Comparison of ENCODE assay signal across 9 mouse cellular contexts in the genomic region with DNA sequence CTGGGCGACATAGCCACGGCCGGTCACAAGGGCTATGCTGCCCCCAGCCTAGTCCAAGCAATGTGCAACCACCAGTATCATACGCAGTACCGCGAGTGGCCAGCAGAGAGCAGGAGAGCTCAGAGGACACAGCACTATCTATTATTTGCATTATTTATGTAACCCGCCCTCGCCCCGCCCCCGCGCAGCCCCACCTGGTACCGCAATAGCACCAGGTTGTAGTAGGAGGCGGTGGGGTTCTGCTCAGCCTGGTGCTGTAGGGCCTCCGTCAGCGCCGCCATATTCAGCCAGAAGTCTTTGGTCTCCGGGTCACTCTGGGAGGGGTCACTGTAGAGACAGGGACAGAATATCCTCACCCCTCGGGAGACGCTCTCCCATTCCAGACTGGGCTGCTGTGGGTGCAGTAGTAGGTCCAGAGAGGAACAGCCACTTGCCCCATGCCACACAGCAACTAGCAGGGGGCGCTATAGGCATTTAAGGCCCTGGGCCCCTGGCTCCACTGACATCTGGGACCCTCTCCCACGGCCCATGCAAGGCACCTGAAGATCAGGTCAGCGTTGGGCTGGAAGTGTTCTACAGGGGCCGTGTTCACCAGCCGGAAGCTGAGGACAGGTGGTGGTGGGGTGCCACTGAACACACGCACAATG. TPM values are rescaled to one million over a fixed set of nuclear protein-coding genes. Genes with fewer than 3 reads are reported as not detected.
A peak's percentile ranks its signal among the peaks of the same experiment; 100 is the strongest.
DNase-seq lines count a peak whose midpoint lies in the region; ATAC-seq and TF ChIP-seq lines count a peak whose summit lies in the region.
"Had no signal": no experiment of that assay in that cellular context is flagged by ENCODE, and none has a peak within 500 bp of the region (broad histone marks: within the 10 kb centered on the region; RNA-seq: fewer than 3 reads in every experiment).

No protein-coding gene starts in this region.

- no peak for TF ChIP-seq EP300 in MEL (IDR thresholded peaks at IDR 0.05; ENCODE audit: low read depth in 1 of 2, low read length in 2 of 2)

- TF ChIP-seq RAD21 in MEL (IDR thresholded peaks at IDR 0.05; ENCODE audit: low read depth, low read length): peak; percentile 72

- 12% methylated on average over 25 of the region's 25 CpGs for WGBS in cerebellum, adult 2 months
- 22% methylated on average over 25 of the region's 25 CpGs for WGBS in hindbrain, embryonic 13.5 days

- no peaks in the 10 kb centered on the region for H3K4me1 ChIP-seq in MEL (ENCODE audit: control insufficient read depth in 1 of 2, insufficient read depth in 2 of 2, low read length in 2 of 2)
- peaks cover 8% of the 10 kb centered on the region; the same call in 1 of the 2 replicates for H3K4me1 ChIP-seq in cerebellum, adult 2 months (ENCODE audit: control insufficient read depth, insufficient read depth, low read length)
- peaks cover 5% of the 10 kb centered on the region for H3K4me1 ChIP-seq in hindbrain, embryonic 13.5 days (replicated peaks)

- ATAC-seq in hindbrain, embryonic 13.5 days (ENCODE audit: low FRiP score): peak; percentile 76

- H3K9me3 ChIP-seq in MEL (replicated peaks; ENCODE audit: insufficient read depth, low read length): no peaks in the 10 kb centered on the region
- no peaks in the 10 kb centered on the region for H3K9me3 ChIP-seq in hindbrain, embryonic 13.5 days

- H3K4me2 ChIP-seq in hindbrain, embryonic 13.5 days: peak overlapping the region; percentile 44

- H3K27me3 ChIP-seq in MEL (ENCODE audit: control insufficient read depth in 1 of 2, insufficient read depth in 2 of 2, low read length in 2 of 2): no peaks in the 10 kb centered on the region
- H3K27me3 ChIP-seq in cerebellum, adult 2 months (ENCODE audit: control insufficient read depth, insufficient read depth, low read length): no peaks in the 10 kb centered on the region
- peaks cover 35% of the 10 kb centered on the region for H3K27me3 ChIP-seq in hindbrain, embryonic 13.5 days

- no peak overlapping the region for H3K4me3 ChIP-seq in MEL (ENCODE audit: control insufficient read depth in 1 of 2, insufficient read depth in 1 of 2, low read depth in 2 of 2, low read length in 2 of 2)
- peak overlapping the region; percentile 57 for H3K4me3 ChIP-seq in cerebellum, adult 2 months (replicated peaks; ENCODE audit: insufficient read depth, low read depth, low read length)
- no peak overlapping the region for H3K4me3 ChIP-seq in hindbrain, embryonic 13.5 days

- no peaks in the 10 kb centered on the region for H3K36me3 ChIP-seq in MEL (ENCODE audit: control insufficient read depth in 1 of 2, insufficient read depth in 2 of 2, low read length in 2 of 2)
- H3K36me3 ChIP-seq in hindbrain, embryonic 13.5 days: peaks cover 58% of the 10 kb centered on the region

- no peak overlapping the region for H3K9ac ChIP-seq in MEL (ENCODE audit: control insufficient read depth, low read depth, low read length, poor library complexity, severe bottlenecking)
- no peak overlapping the region for H3K9ac ChIP-seq in hindbrain, embryonic 13.5 days

- H3K27ac ChIP-seq in MEL (ENCODE audit: control insufficient read depth, low read depth, low read length): no peak overlapping the region
- H3K27ac ChIP-seq in cerebellum, adult 2 months (ENCODE audit: insufficient read depth, low read length): peak overlapping the region; percentile 58
- no peak overlapping the region for H3K27ac ChIP-seq in hindbrain, embryonic 13.5 days
- H3K27ac ChIP-seq: macrophage had no signal

- no peaks in the 10 kb centered on the region for H3K79me2 ChIP-seq in MEL (ENCODE audit: control insufficient read depth, insufficient read depth, low read length, poor library complexity)

- DNase-seq in MEL (ENCODE audit: low read depth, low spot score): peak; percentile 75
- DNase-seq in cerebellum, adult 2 months: peak; percentile 89 to 96
- peak; percentile 71 for DNase-seq in forelimb bud, embryonic 11.5 days (ENCODE audit: low read depth, low spot score)
- DNase-seq in layer of hippocampus, postnatal 14 days (ENCODE audit: low spot score in 2 of 2): peak; percentile 81 to 87
- DNase-seq in lung, postnatal 10 days: peak; percentile 87
- peak; percentile 92 for DNase-seq in retina, embryonic 14.5 days (ENCODE audit: low spot score)
- peak; percentile 62 for DNase-seq in urinary bladder, adult 2 months (ENCODE audit: low spot score)

- TF ChIP-seq CTCF in MEL (IDR thresholded peaks at IDR 0.05 in 2 of 3, conservative IDR thresholded peaks at IDR 0.05 in 1 of 3; ENCODE audit: control insufficient read depth in 1 of 3, insufficient read depth in 1 of 3, low read depth in 2 of 3, low read length in 3 of 3, poor library complexity in 1 of 3, severe bottlenecking in 1 of 3): peak; percentile 67 to 86 (median 79)
- peak; percentile 93 for TF ChIP-seq CTCF in cerebellum, adult 2 months (IDR thresholded peaks at IDR 0.05; ENCODE audit: borderline replicate concordance, insufficient read depth, low read depth, low read length)

- no peak for TF ChIP-seq POLR2A in MEL (IDR thresholded peaks at IDR 0.05; ENCODE audit: control insufficient read depth in 1 of 2, insufficient read depth in 1 of 2, low read depth in 1 of 2, low read length in 2 of 2, poor library complexity in 1 of 2)
- TF ChIP-seq POLR2A in cerebellum, adult 2 months (IDR thresholded peaks at IDR 0.05; ENCODE audit: borderline replicate concordance, insufficient read depth, low read length): peak; percentile 47; the same call in 1 of the 2 replicates

TF ChIP-seq in MEL, 35 proteins besides CTCF, POLR2A, EP300 and RAD21:
- TF ChIP-seq JUND (IDR thresholded peaks at IDR 0.05; ENCODE audit: low read depth, low read length) (no peak), MAX (IDR thresholded peaks at IDR 0.05; ENCODE audit: low read length) (0 out of 2 replicates have a peak, but pooled peaks have one; percentile 18), SMC3 (IDR thresholded peaks at IDR 0.05; ENCODE audit: low read depth, low read length) (peak; percentile 84), MAZ (IDR thresholded peaks at IDR 0.05; ENCODE audit: low read depth, low read length) (0 out of 2 replicates have a peak, but pooled peaks have one; percentile 47), RCOR1 (IDR thresholded peaks at IDR 0.05; ENCODE audit: low read depth, low read length) (no peak), SIN3A (IDR thresholded peaks at IDR 0.05; ENCODE audit: low read length) (peak; percentile 53), UBTF (IDR thresholded peaks at IDR 0.05; ENCODE audit: borderline replicate concordance, insufficient read depth, low read depth, low read length) (no peak), ZC3H11A (IDR thresholded peaks at IDR 0.05; ENCODE audit: low read depth, low read length) (peak; percentile 68), POLR2AphosphoS5 (IDR thresholded peaks at IDR 0.05; ENCODE audit: borderline replicate concordance, low read depth, low read length) (no peak), HCFC1 (IDR thresholded peaks at IDR 0.05; ENCODE audit: low read depth, low read length) (peak; percentile 33; the same call in 1 of the 2 replicates)

RNA-seq across cellular contexts. Expression of a gene that starts 8.3 kb away (rescaled TPM):
- total RNA-seq in MEL (2012; rRNA removed): 0.10 and 0.19 TPM in 2 replicates
- under 1 TPM in 1 of 2 experiments, not detected in 1; 0.84 TPM for polyA plus RNA-seq in MEL (2012; ENCODE audit: insufficient read depth in 1 of 2, insufficient read length in 2 of 2, low read depth in 1 of 2, low replicate concordance in 2 of 2, missing spikeins in 1 of 2)
- polyA plus RNA-seq in cerebellum, adult 2 months (2012; rRNA removed): 0.44 and 0.48 TPM in 2 replicates
- 0.32 and 0.34 TPM in 2 replicates for polyA plus RNA-seq in hindbrain, embryonic 13.5 days (2015; fragmentation: Nextera tagmentation; extraction: Ambion mirVana)
- under 1 TPM; 0.23 to 0.48 TPM for total RNA-seq in layer of hippocampus, postnatal 14 days (2021)
- polyA plus RNA-seq in urinary bladder, adult 2 months (2012; rRNA removed): 4.8 and 7.4 TPM in 2 replicates

RNA-seq across cellular contexts. Expression of a gene that starts 15.6 kb away (rescaled TPM):
- 2.3 and 3.7 TPM in 2 replicates for total RNA-seq in MEL (2012; rRNA removed)
- 1 to 10 TPM in 1 of 2 experiments, not detected in 1; 6.8 TPM for polyA plus RNA-seq in MEL (2012; ENCODE audit: insufficient read depth in 1 of 2, insufficient read length in 2 of 2, low read depth in 1 of 2, low replicate concordance in 2 of 2, missing spikeins in 1 of 2)
- 108 and 115 TPM in 2 replicates for polyA plus RNA-seq in cerebellum, adult 2 months (2012; rRNA removed)
- polyA plus RNA-seq in hindbrain, embryonic 13.5 days (2015; fragmentation: Nextera tagmentation; extraction: Ambion mirVana): 62.2 and 68.2 TPM in 2 replicates
- 10 to 100 TPM; 83.1 to 86.4 TPM for total RNA-seq in layer of hippocampus, postnatal 14 days (2021)
- 4.5 and 5.3 TPM in 2 replicates for polyA plus RNA-seq in urinary bladder, adult 2 months (2012; rRNA removed)

RNA-seq across cellular contexts. Expression of a gene that starts 20.9 kb away (rescaled TPM):
- total RNA-seq in MEL (2012; rRNA removed): 0.54 and 0.69 TPM in 2 replicates
- polyA plus RNA-seq in MEL (2012; ENCODE audit: insufficient read depth in 1 of 2, insufficient read length in 2 of 2, low read depth in 1 of 2, low replicate concordance in 2 of 2, missing spikeins in 1 of 2): 1 to 10 TPM in 1 of 2 experiments, not detected in 1; 4.4 TPM
- 0.65 and 2.1 TPM in 2 replicates for polyA plus RNA-seq in cerebellum, adult 2 months (2012; rRNA removed)
- polyA plus RNA-seq in hindbrain, embryonic 13.5 days (2015; fragmentation: Nextera tagmentation; extraction: Ambion mirVana): 0.31 and 0.79 TPM in 2 replicates
- total RNA-seq in layer of hippocampus, postnatal 14 days (2021): 1 to 10 TPM; 2.6 to 3.0 TPM
- polyA plus RNA-seq in urinary bladder, adult 2 months (2012; rRNA removed): 7.7 and 11.7 TPM in 2 replicates

RNA-seq across cellular contexts. Expression of a gene that starts 33.8 kb away (rescaled TPM):
- total RNA-seq in MEL (2012; rRNA removed): 4.2 and 5.1 TPM in 2 replicates
- 10 to 100 TPM in 1 of 2 experiments, not detected in 1; 12.4 TPM for polyA plus RNA-seq in MEL (2012; ENCODE audit: insufficient read depth in 1 of 2, insufficient read length in 2 of 2, low read depth in 1 of 2, low replicate concordance in 2 of 2, missing spikeins in 1 of 2)
- polyA plus RNA-seq in cerebellum, adult 2 months (2012; rRNA removed): 3.6 and 3.9 TPM in 2 replicates
- polyA plus RNA-seq in hindbrain, embryonic 13.5 days (2015; fragmentation: Nextera tagmentation; extraction: Ambion mirVana): 3.5 TPM in 2 replicates
- total RNA-seq in layer of hippocampus, postnatal 14 days (2021): 1 to 10 TPM; 7.1 to 7.7 TPM
- 14.9 and 17.1 TPM in 2 replicates for polyA plus RNA-seq in urinary bladder, adult 2 months (2012; rRNA removed)

RNA-seq across cellular contexts. Expression of a gene that starts 38.4 kb away (rescaled TPM):
- 0.81 and 0.92 TPM in 2 replicates for total RNA-seq in MEL (2012; rRNA removed)
- polyA plus RNA-seq in MEL (2012; ENCODE audit: insufficient read depth in 1 of 2, insufficient read length in 2 of 2, low read depth in 1 of 2, low replicate concordance in 2 of 2, missing spikeins in 1 of 2): 1 to 10 TPM in 1 of 2 experiments, not detected in 1; 3.6 TPM
- polyA plus RNA-seq in cerebellum, adult 2 months (2012; rRNA removed): 97.3 and 110 TPM in 2 replicates
- polyA plus RNA-seq in hindbrain, embryonic 13.5 days (2015; fragmentation: Nextera tagmentation; extraction: Ambion mirVana): 18.0 and 18.9 TPM in 2 replicates
- total RNA-seq in layer of hippocampus, postnatal 14 days (2021): 100 to 1,000 TPM; 268 to 281 TPM
- polyA plus RNA-seq in urinary bladder, adult 2 months (2012; rRNA removed): 0.44 and 0.47 TPM in 2 replicates
